Mouse (Mus musculus) ZHBTc4 (cell line): ENCODE results near the gene Szrd1.
A peak's percentile ranks its signal among the peaks of the same experiment; 100 is the strongest.

Experiments
- DNase-seq: peaks from one replicate; pipeline ENCODE4 v3.0.0-alpha.2; 2011; ENCODE audit warnings: low read depth, low spot score

Gene Szrd1

DNA sequence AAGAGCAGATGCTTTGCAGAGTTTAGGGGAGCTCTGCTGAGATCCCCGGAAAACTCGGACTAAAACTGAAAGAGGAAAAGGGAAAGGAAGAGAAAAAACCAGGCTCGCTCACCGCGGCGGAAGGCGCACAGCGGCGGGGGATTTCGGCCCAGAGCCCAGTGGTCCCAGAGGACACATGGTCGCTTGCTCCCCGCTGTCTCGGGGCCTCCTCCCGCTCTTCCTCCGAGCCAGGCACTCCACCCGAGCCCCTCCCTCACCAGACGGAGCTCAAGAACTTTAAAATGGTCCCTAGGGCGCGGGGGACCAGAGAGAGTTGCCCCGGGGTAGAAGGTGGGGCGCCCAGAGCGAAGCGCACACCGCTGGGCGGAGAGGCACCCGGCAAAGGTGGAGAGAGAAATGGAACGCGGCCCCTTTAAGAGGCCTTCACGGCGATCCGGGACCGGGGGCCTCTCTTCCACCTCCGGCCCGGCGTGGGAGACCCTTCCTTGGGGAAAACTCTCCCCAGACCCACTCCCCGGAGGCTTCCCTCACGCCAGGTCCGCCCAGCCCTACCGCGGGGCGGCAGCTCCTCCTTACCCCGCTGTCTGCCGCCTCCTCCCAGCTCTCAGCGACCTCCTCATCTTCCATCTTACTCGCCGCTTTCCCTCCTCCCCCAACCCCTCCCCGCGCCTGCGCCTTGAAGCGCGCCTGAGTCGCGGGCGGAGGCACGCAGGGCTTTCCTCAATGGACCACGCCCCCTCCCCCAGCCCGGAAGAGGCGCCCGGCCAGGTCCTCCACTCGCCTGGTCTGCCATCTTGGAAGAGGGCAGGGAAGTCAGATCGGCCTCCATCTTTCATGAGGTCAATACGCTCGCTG is at the start of gene Szrd1:
TSS of gene Szrd1 (minus strand) at position 660 of the 855 bp plus-strand sequence.
- peak; percentile 100 for DNase-seq

DNA sequence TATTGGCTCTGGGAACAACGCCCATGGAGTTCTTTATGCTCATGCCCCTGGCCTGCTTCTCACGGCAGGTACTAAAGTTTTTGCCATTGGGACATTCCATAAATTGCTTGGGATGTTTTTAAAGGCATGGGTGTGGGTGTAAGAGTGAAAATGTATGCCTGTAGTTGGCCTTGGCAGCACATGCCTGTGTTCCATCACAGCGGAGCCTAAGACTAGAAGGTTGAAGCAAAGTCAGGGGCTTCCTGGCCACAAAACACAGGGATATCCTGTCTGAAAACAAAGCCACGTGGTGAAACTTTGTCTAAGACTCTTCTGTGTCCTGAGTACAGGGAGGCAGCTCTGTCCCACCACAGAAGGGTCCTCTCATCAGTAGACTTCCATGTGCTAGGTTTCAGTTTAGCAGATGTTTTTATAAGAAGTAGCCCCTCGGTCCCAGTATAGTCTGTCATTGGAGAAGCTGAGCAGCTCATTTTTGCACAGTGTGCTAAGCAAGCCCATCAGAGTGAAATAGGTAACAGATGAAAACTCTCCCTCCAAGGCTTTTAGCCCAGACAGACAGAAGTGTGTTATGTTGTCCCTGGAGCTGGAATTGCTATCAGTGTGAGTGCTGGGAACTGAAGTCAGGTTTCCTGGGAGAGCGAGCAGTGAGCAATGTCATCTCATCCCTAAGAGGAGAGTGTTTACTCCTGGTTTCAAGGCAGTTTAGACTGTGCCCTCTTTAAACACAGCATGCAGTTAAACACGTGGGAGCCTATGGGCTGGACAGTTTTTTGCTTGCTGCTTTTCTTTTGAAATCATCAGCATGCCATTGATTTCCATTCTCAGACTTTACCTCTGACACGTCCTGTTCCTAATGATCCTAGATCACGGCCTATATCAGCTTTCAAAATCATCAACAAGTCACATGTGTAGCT is 47.6 kb upstream of the Szrd1 start:
- DNase-seq: no peak

DNA sequence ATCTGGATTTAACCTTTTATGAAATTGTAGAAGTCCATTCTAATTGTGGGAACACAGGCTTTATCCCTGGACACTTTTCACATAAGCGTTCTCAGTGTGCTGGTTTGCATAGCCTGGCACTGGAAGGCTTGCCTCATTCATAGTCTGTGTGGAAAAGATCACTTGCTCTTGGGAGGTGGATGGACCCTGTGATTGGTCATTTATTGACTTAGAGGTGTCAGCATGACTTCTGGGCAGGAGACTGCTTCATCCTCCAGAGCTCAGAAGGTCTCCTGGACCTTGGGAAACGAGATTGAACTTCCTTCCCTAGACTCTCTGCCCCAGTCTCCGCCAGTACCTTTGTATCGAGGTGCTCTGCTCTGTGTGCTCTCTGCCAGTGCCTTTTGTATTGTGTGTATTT is 44.9 kb upstream of the Szrd1 start:
- DNase-seq: no peak

DNA sequence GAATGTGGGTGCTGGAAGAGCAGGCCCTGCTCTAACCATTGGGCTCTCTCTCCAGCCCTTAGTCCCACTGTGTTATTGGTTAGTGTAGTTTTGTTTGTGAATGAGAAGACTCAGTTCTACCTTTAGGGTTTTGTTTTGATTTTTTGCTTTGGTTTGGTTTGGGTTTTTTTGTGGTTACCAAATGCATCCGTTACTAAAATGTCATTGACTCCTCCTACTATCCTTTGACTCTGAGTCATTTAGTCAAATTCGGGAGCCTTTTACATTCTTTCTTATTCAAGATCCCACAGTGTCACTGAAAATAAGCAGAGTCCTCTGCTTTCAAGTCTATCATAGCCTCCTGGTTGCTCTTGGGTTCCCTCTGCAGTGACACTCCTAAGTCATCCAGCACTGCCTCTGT is 44.4 kb upstream of the Szrd1 start:
- no peak for DNase-seq

DNA sequence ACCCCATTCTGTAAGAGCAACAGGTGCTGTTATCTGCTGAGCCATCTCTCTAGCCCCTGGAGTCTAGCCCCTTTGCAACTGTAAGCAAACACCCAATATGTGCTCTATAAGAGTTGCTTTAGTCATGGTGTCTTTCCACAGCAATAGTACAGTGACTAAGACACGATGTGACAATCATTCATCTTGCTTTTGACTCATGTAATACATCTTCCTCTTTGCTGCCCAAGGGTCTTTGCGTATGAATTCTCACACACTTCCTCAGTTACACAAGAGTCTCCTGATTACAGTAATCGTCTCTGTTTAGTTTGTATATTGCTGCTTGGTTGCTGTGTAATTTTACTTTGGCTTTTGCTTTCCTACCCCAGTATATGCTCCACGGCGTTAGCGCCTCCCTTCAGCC is 42.4 kb upstream of the Szrd1 start:
- DNase-seq: no peak

DNA sequence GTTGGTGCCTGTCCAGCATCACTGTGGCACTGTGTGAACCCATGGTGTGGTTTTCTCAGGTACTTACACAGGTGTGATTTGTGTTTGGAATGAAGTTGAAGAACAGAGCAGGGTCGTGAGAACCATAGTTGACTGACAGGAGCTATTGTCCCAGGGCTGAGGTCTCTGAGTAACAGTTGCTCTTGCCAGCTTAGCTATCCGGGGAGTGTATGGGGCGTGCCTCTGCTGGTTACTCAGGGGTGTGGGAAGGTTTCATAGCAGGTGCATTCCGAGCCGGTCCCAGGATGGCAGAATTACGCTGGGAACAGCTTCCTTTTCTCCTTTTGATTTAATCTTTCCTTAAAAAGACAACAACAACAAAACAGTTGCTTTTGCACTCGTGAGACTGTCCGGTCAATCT is 41.3 kb upstream of the Szrd1 start:
- DNase-seq: no peak

DNA sequence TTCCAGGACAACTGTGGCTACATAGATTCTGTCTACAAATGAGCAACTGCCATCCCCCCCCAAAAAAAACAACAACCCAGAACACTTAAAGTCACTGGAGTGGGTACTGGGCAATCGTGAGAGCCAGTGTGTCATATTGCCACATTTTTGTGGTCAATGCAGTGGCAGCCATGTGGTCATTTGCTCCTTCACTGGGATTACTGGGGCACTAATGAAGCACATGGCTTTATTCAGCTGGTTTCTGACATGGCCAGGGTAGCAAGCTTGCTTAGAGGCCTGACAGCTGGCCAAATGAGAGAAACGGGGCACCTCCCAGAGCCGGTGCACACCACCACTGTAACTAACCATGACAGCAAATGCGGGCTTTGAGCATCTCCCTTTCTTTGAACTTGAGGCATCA is 38.9 kb upstream of the Szrd1 start:
- no peak for DNase-seq

DNA sequence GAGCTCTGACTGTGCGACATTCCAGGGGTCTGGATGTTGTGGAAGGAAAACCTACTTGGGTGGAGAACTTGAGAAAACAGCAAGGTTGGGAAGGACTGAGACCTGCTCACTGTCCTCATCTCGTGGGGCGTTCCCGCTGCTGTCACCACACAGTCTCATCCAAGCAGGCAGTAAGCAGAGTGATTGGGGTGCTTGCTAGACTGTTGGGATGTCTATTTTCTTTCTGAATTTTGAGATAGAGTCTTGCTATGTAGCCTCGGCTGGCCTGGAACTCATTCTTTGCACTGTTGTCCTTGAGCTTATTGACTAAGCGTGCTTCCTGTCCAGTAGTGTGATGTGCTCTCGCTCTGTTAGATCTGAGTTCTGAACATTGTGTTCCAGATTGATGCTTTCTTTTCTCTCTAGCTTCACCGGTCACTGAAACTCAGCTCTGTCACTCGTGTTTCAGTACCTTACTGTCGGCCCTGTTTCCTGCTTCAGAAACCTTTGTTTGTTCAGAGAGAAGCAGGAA is 36.8 kb upstream of the Szrd1 start:
- DNase-seq: no peak

DNA sequence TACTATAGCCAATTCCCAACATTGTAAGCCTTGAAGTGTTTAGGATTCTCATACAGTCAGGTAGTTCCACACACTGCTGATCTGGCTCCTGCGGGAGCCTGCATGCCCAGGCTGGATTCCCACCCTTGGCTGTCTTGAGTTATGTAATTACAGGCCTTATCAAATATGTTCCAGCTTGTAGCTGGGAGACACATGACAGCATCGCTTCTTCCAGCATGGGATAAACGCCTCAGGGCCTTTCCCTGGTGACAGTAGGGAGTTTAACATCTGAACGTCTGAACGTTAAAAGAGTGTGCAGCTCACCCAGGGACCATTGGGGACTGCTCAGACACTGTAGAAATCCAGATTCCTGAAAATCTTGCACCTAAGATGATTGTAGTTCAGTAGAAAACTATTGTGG is 36.2 kb upstream of the Szrd1 start:
- DNase-seq: no peak

DNA sequence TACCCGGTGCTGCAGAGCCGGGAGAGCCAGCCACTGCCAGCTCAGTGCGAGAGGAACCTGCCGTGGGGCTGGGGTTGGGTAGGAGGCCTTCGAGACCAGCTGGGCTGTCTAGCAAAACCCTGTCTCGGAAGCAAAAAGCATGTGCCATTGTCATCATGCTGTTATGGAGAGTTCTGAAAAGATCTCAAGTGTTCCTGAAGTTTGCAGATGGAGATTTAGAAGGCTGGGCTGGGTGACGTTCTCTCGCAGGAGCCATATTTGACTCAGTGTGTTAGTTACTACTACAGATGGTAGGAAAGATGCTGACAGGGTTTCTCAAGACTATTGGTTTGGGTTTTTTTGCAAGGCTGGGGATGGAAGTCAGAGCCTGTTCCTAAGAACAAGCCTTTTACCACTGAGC is 32.5 kb upstream of the Szrd1 start:
- no peak for DNase-seq

DNA sequence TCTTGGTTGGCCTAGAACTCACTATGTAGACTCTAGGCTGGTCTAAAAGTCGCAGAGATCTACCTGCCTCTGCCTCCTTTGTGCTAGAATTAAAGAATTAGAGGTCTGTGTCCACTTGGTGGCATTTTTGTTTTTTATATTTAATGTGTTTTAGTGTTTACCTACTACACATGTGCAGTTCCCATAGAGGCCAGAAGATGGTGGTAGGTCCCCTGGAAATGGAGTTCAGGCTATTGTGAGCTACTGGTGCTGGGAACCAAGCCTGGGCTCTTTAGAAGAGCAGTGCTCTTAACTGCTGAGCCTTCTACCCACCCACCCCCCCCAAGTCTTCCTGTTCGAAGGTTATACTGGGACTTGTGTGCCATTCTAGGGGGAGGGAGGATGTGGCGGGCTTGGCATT is 27.6 kb upstream of the Szrd1 start:
- peak; percentile 63 for DNase-seq

DNA sequence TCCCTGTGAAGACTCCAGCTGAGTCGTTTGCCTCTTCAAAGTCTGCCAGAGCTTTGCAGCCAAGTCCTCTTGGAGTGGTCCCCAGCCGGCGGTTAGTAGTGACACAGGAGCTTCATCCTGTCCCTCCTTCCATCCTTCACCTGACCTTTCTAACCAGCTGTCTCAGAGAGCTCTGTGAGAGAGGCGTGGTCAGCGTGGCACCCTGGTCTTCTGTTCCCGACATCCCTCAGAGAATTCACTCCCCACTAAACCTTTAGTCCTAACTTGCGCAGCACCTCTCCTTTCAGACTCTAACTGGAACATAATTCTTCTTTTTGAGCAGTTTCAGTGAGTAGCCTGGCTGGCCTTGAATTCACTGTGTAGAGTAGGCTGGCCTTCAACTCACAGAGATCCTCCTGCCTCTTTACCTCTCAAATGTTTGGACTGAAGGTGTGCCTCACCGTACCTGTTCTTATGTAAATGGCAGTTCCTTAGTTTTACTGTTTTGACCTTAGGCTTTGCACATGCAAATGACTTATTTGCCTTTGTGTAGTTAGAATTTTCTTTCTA is 26.2 kb upstream of the Szrd1 start:
- peak; percentile 95 for DNase-seq

DNA sequence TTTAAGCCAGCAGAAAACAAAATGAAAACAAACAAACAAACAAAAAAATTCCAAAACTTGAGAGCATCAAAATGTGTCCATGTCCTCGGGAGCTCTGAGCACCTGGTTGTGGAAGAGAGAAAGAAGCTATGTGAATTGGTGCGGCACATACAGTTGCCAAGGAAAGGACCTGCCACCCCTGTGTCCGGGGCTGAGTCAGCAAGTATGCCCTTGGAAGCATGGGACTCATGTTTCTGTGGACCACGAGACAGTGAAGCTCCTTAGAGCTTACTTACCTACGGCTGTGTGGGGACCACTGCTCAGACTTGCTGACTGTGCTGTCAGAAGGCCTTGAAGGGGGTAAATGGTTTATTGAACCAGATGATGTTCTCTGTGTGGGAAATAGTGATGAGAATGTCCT is 24.2 kb upstream of the Szrd1 start:
- DNase-seq: no peak

DNA sequence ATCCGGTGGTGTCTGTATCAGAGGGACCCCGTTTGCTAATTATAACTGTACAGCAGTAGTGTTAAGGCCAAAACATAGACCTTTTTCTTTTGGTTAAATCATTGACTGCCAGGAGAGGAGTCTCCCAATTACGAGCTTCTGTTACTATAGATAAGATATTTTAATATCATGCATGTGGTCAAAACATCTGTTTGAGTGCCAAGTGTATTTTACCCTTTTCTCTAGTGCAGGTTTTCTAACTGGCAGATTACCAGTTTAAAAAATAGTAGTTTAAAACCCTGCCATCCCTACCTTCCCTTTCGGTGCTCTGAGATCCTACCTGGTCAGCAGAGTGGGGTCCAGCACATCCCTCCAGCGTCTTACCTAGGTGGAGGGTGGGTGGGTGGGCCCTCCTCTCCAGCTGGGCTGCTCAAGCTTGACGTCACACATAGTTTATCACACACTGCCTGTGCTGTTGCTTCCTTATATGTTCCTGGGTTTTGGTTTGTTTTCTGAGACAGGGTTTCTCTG is 22.2 kb upstream of the Szrd1 start:
- DNase-seq: no peak

DNA sequence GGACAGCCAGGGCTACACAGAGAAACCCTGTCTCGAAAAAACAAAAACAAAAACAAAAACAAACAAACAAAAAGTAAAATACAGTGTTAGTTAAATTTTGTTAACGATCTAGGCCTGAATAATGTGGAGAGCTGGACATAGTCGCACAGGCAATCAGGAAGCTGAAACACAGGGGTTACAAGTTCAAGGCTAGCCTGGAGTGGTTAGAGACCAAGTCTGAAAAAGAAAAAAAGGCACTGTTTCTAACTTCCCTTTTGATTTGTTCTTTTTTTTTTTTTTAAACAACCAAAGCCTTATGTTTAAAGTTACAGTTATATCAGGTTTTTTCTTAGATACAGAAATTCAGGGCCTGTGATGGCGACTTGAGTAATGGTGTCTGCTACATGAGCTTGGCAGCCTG is 20.6 kb upstream of the Szrd1 start:
- no peak for DNase-seq

DNA sequence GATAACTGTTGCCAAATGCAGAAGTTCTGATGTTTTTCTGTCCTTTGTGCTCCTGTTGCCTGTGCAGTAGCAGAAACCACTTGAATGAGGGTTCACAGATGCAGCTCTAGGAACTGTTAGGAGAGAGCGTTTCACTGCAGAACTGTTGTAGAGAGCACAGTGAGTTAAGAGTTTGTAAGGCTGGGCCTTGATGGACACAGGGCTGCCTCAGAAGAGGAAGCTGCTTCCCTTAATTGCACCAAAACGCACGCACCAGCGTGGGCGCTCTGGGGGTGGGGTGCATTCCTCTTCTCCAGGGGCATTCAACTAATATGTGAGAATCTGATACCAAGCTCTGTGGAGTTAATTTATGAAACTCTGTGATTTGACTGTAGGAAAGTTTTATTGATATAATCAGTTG is 20.1 kb upstream of the Szrd1 start:
- DNase-seq: no peak

DNA sequence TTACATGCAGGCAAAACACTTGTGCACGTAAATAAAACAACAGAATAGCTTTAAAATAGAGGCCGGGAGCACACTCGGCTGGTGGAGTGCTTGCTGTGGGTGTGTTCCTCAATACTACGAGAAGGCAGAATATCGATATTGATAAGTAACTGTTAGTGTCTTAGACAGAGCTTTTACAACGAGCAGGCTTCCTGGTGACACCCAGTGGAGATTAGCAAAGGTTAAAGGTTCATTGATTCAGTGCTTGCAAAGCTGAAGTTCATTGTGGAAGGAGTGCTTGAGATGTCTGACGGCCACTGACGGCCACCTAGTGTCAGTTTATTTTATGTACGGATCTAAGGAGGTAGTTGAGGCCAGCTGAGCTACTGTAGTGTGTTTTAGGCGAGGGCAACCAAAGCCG is 19.5 kb upstream of the Szrd1 start:
- peak; percentile 28 for DNase-seq

DNA sequence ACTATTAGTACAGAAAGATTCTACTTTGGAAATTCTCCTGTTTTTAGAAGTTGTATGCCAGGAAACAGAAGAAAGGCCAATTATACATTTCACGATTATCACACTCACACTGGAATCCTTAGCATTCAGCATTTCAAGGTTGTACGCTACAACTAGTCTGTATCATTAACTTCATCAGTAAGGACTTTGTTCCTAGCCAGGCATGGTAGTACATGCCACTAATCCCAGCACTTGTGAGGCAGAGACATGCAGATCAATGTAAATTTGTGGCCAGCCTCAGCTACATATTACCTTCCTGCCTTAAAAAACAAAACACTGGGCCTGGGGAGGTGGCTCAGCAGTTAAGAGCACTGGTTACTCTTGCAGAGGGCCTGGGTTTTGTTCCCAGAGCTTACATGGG is 19.0 kb upstream of the Szrd1 start:
- DNase-seq: no peak

DNA sequence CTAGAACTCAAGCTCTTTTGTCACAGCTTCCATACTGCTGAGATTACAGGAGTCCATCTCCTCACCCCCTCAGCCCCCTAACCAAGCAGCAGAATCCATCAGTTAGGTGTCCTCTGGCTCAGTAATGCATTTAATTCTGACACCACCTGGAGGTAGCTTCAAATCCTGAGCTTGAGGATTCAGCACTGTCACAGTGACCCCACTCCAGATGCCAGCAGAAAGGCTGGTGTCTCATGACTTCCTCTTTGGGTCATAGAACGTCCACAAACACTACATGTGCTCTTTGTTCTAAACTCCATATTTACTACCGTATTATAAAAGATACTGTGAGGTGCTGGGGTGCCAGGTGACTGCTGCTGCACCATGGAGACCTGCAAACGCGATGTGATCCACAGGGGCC is 17.9 kb upstream of the Szrd1 start:
- no peak for DNase-seq

DNA sequence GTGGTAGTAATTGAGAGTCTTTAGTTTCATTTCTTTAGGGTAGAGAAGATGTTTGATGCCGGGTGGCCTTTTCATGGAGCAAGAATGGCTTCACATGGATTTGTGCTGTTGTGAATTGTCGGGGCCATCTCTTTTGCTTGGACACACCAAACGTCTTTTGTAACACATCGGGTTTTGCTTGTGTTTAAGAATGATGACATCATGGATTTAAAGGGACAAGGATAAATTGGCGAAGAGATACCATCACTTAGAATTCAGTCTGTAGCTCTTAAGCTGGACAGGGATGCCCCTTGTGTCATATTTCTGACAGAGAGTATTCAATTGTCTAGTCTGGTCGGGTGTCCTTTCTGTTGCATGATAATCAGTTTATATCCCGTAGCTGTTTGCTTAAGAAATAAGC is 9.5 kb upstream of the Szrd1 start:
- DNase-seq: no peak

DNA sequence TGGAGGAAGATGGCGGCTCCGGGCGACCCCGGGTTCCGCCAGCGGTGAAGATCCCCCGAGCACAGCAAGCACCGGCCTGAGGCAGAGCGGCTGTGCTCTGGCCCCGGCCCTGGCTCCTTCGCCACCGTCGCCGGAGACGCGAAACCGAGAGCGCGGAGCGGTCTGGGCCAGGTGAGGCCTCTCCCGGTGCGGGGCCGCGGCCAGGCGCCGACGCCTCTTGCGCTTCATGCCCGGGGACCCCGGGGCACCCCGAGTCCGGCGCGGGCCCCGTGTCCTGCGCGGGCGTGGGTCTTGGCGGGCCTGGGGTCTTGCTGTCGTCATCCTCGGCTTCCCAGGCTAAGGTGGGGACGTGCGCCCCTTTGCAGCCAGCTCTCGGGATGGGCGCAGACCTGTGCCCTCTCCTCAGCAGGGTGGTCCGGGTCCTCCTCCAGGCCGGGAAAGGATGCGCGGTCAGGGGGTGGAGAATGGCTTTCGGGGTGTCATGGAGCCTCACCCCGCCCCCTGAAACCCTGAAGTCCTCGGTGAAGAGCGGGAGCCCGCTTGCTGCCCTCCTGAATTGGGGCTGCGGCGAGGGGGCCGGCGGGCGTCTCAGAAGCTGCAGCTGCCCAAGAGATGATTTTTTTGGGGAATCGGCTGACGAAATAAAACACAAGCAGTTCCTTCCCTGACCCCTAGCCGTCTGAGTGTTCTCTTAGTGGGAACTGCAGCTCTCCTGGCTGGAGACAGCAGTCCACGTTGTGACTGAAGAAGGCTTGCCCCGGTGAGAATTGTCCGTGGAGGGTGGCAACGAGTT is 8.6 kb upstream of the Szrd1 start:
- peak; percentile 44 for DNase-seq
